30 mouse cellular contexts compared by ENCODE assay signal in genomic region chr5:136717573-136717854, GRCm38 (mm10). TPM values are rescaled to one million over a fixed set of nuclear protein-coding genes. Genes with fewer than 3 reads are reported as not detected.
DNase-seq lines count a peak whose midpoint lies in the region; ATAC-seq and TF ChIP-seq lines count a peak whose summit lies in the region.
"Had no signal": no experiment of that assay in that cellular context is flagged by ENCODE, and none has a peak within 500 bp of the region (broad histone marks: within the 10 kb centered on the region; RNA-seq: fewer than 3 reads in every experiment).

No protein-coding gene starts in this region.

- ATAC-seq in kidney, embryonic 15.5 days (replicated peaks; ENCODE audit: low FRiP score): peak; percentile 82
- no peak for ATAC-seq in megakaryocyte, adult 5-6 weeks (ENCODE audit: poor library complexity, severe bottlenecking)
- no peak for ATAC-seq in neural tube, embryonic 13.5 days (ENCODE audit: low read depth)
- ATAC-seq: forebrain, embryonic 14.5 days; forebrain, postnatal 0 days; Patski had no signal

- intact Hi-C loops in gastrocnemius, adult 2 months (cut with DNase I): no loop called here

- WGBS in kidney, embryonic 15.5 days: 15% methylated on average over 2 of the region's 2 CpGs
- 63% methylated on average over 2 of the region's 2 CpGs for WGBS in kidney, adult 2 months
- WGBS in neural tube, embryonic 13.5 days: 69% methylated on average over 2 of the region's 2 CpGs

- TF ChIP-seq CTCF in kidney, adult 2 months (conservative IDR thresholded peaks at IDR 0.05; ENCODE audit: insufficient read depth, insufficient read length, low read depth, low read length): no peak
- no peak for TF ChIP-seq CTCF in gastrocnemius, adult 2 months (IDR thresholded peaks at IDR 0.05)

- H3K4me3 ChIP-seq in kidney, embryonic 15.5 days (replicated peaks): no peak overlapping the region
- H3K4me3 ChIP-seq in kidney, adult 2 months (ENCODE audit: insufficient read depth, low read depth, low read length): no peak overlapping the region
- peak overlapping the region; percentile 14 for H3K4me3 ChIP-seq in megakaryocyte, embryonic 14.5 days (replicated peaks)
- H3K4me3 ChIP-seq in neural tube, embryonic 13.5 days: no peak overlapping the region
- no peak overlapping the region for H3K4me3 ChIP-seq in gastrocnemius, adult 2 months
- H3K4me3 ChIP-seq: heart, adult 2 months; heart, embryonic 10.5 days; heart, embryonic 13.5 days had no signal

- H3K4me2 ChIP-seq in kidney, embryonic 15.5 days: no peak overlapping the region
- no peak overlapping the region for H3K4me2 ChIP-seq in neural tube, embryonic 13.5 days
- H3K4me2 ChIP-seq: heart, embryonic 13.5 days; hindbrain, embryonic 14.5 days had no signal

- no peak for DNase-seq in kidney, adult 2 months
- DNase-seq in retina, embryonic 14.5 days (ENCODE audit: low spot score): no peak
- no peak for DNase-seq in gastrocnemius, adult 2 months
- DNase-seq: adrenal gland, postnatal 10 days; adrenal gland, postnatal 36 days; B cell, adult 2 months; cerebellum, adult 18-20 months; cerebellum, adult 9-10 months; forebrain, postnatal 0 days; gastrocnemius, postnatal 25 days; heart, adult 2 months; heart, postnatal 14 days; heart, postnatal 4 days had no signal

- H3K9me3 ChIP-seq in kidney, embryonic 15.5 days (replicated peaks): no peaks in the 10 kb centered on the region
- H3K9me3 ChIP-seq in megakaryocyte, embryonic 14.5 days: peaks cover 4% of the 10 kb centered on the region
- no peaks in the 10 kb centered on the region for H3K9me3 ChIP-seq in neural tube, embryonic 13.5 days
- H3K9me3 ChIP-seq: heart, embryonic 10.5 days; heart, embryonic 13.5 days had no signal

- peaks cover 17% of the 10 kb centered on the region; the same call in 1 of the 2 replicates for H3K27me3 ChIP-seq in kidney, embryonic 15.5 days
- no peaks in the 10 kb centered on the region for H3K27me3 ChIP-seq in kidney, adult 2 months (replicated peaks; ENCODE audit: control insufficient read depth, insufficient read depth, low read length)
- peaks cover 35% of the 10 kb centered on the region for H3K27me3 ChIP-seq in megakaryocyte, embryonic 14.5 days (replicated peaks)
- H3K27me3 ChIP-seq in neural tube, embryonic 13.5 days: peaks cover 6% of the 10 kb centered on the region
- H3K27me3 ChIP-seq: Patski had no signal

- H3K36me3 ChIP-seq in kidney, embryonic 15.5 days: no peaks in the 10 kb centered on the region
- H3K36me3 ChIP-seq in kidney, adult 2 months (ENCODE audit: control insufficient read depth, insufficient read depth, low read length): no peaks in the 10 kb centered on the region
- H3K36me3 ChIP-seq in megakaryocyte, embryonic 14.5 days (replicated peaks; ENCODE audit: low read length): no peaks in the 10 kb centered on the region
- no peaks in the 10 kb centered on the region for H3K36me3 ChIP-seq in neural tube, embryonic 13.5 days
- H3K36me3 ChIP-seq: G1E; heart, embryonic 10.5 days; heart, embryonic 13.5 days had no signal

- TF ChIP-seq POLR2A in kidney, adult 2 months (IDR thresholded peaks at IDR 0.05; ENCODE audit: low read depth, low read length): no peak

- H3K27ac ChIP-seq in kidney, embryonic 15.5 days: peak overlapping the region; percentile 84
- no peak overlapping the region for H3K27ac ChIP-seq in kidney, adult 2 months (ENCODE audit: insufficient read depth, low read depth, low read length)
- peak overlapping the region; percentile 61; the same call in 1 of the 2 replicates for H3K27ac ChIP-seq in neural tube, embryonic 13.5 days (replicated peaks)
- no peak overlapping the region for H3K27ac ChIP-seq in gastrocnemius, adult 2 months
- H3K27ac ChIP-seq: heart, adult 2 months; heart, embryonic 10.5 days; heart, embryonic 13.5 days; hindbrain, embryonic 14.5 days had no signal

- peaks cover 34% of the 10 kb centered on the region for H3K4me1 ChIP-seq in kidney, embryonic 15.5 days
- no peaks in the 10 kb centered on the region for H3K4me1 ChIP-seq in kidney, adult 2 months (ENCODE audit: control insufficient read depth, insufficient read depth, low read length)
- no peaks in the 10 kb centered on the region for H3K4me1 ChIP-seq in megakaryocyte, embryonic 14.5 days
- H3K4me1 ChIP-seq in neural tube, embryonic 13.5 days (replicated peaks): peaks cover 31% of the 10 kb centered on the region

- H3K9ac ChIP-seq in kidney, embryonic 15.5 days: no peak overlapping the region
- H3K9ac ChIP-seq in neural tube, embryonic 13.5 days: no peak overlapping the region
- H3K9ac ChIP-seq: forebrain, postnatal 0 days; heart, embryonic 13.5 days; hindbrain, embryonic 14.5 days had no signal

RNA-seq across cellular contexts. Expression of gene Myl10, which starts 24.6 kb away (rescaled TPM):
- polyA plus RNA-seq in kidney, embryonic 15.5 days (2015; fragmentation: Nextera tagmentation; extraction: Ambion mirVana): not detected in 2 replicates
- polyA plus RNA-seq in kidney, adult 2 months (2012; rRNA removed): not detected in 2 replicates
- polyA plus RNA-seq in megakaryocyte, embryonic 14.5 days (2012; ENCODE audit: insufficient read depth, low replicate concordance): 0.21 TPM in 1 of 2 replicates, not detected in the other
- total RNA-seq in megakaryocyte, adult 5-6 weeks (2015): not detected in 2 replicates
- total RNA-seq in megakaryocyte, adult 5-6 weeks (2017): not detected in 2 replicates
- polyA plus RNA-seq in neural tube, embryonic 13.5 days (2015; fragmentation: Nextera tagmentation; extraction: Ambion mirVana): not detected in 2 replicates
- 1 to 10 TPM in 1 of 2 experiments, not detected in 1; 3.5 TPM for total RNA-seq in gastrocnemius, adult 2 months (2021)
- total RNA-seq: adrenal gland, adult 18-20 months; adrenal gland, postnatal 10 days; adrenal gland, postnatal 36 days; CH12.LX; forebrain, postnatal 0 days; G1E; heart, adult 2 months; heart, postnatal 14 days; heart, postnatal 4 days had no signal
- polyA plus RNA-seq: embryonic facial prominence, embryonic 11.5 days; embryonic facial prominence, embryonic 14.5 days; forebrain, embryonic 11.5 days; forebrain, embryonic 14.5 days; forebrain, postnatal 0 days; frontal cortex, adult 2 months; G1E; heart, adult 2 months; heart, embryonic 10.5 days; heart, embryonic 13.5 days; hindbrain, embryonic 11.5 days; hindbrain, embryonic 14.5 days; Patski had no signal

Comparison
In these comparisons a context has a peak if more than half of its experiments do, and no peak if none do; other contexts are left out.
1. H3K27ac ChIP-seq: peak in kidney, embryonic 15.5 days (single experiment) and neural tube, embryonic 13.5 days (single experiment); none in kidney, adult 2 months (single experiment) and gastrocnemius, adult 2 months (single experiment).